Mouse (Mus musculus): ENCODE measurements at regions not wholly inside any gene's neighbourhood (a gene's known extent, or its start where the extent isn't known, plus 50 kb on each side); places are given as distances from the start of the nearest gene placed in this dataset.

DNA sequence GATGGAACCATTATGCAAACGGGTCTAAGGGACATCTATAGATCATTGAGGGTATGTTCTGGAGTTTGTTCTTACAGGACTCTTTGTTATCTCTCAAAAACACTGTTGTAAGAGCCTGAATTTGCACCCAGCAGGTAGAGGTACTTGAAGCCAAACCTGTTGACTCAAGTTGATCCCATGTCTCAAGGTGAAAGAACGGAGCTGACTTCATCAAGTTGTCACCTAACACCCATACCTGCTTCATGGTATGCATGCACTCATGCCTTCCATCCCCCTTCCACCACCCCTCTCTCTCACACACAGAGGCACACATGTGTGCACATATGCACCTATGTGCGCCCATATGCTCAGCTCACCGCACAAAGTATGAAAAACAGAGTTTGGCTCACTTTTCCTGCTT, 189.0 kb downstream of the Ttll7 start:
- no peak for DNase-seq

DNA sequence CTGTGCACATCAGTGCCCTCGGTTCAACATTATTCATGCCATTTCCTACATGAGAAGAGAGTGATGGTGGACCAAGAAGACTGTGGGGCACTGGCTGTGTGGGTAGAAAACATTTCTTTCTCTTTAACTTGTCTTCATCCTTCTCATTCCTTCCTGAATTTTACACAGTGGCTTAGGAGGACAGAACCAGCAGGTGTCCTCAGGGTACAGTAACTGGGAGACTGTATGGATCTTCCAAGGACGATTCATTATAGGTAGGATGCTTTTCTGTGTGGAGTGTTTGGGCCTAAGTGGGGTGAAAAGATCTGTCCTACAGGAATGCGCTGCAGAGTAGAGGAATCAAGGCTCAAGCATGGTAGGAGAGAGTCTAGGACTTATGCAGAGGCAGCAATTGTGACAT, 190.7 kb downstream of the Ttll7 start:
- DNase-seq = no peak

DNA sequence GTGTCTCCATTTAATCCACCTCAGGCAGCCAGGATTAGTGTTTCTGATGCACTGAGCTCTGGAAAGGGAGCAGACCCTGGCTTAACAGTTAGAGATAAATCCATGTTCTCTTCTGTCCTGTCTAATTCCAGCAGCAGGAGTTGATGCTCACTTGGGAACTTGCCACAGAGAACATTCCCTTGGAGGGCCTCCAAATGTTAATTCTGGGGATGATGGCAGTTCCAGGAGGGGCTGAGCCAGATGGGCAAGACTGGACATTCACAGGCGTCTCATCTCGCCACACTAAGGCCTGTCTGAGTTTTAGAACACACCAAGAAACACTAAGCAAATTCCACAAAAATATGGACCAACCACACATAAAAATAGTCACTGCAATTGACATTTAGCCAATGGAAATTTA, 194.5 kb downstream of the Ttll7 start:
- no peak for DNase-seq

DNA sequence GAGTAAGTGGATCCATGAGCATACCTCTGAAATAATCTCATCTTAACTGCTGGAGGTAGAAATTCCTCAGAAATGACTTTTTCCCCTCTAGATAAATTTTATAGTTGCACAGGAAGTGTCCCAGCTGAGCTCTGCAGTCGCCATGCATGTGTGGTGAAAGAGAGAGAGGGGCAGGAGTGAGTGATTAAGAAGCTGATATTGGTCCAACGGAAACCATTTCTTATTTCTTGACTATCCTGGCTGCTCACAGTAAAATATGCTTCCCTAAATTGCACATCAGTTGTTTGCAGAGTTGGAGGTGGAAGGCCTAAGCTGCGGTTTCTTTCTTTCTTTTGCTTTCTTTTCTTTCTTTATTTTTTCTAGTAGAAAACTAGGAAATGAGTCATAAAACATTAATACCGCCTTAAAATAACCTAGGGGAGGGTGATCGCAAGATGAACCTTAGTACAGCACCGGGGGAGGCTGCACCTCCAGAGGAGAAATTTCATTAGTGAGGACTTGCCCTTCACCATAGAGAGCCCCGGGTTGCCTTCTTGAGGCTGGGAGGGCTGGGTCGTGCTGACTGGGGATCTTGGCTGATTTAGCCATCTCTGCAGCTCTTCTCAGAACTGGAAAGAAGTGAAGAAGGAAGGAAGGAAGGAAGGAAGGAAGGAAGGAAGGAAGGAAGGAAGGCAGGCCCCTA, 202.1 kb downstream of the Ttll7 start:
- DNase-seq = no peak

DNA sequence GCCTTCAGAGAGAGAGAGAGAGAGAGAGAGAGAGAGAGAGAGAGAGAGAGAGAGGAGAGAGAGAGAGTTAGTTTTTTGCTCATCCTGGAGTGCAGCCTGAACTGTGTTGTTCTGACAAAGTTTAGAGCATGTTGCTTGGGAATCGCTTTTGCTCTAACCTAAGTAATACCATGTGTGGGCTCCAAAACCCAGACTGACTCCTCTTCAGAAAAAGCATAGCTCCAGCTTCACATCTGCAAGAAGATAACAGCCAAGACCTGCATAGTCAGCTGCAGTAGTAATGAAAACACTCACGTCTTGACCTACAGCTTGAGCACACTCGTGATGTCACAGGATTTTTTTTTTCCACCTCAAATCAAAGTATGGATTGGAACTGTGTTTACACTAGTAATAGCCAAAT, 205.7 kb downstream of the Ttll7 start:
- DNase-seq = no peak

DNA sequence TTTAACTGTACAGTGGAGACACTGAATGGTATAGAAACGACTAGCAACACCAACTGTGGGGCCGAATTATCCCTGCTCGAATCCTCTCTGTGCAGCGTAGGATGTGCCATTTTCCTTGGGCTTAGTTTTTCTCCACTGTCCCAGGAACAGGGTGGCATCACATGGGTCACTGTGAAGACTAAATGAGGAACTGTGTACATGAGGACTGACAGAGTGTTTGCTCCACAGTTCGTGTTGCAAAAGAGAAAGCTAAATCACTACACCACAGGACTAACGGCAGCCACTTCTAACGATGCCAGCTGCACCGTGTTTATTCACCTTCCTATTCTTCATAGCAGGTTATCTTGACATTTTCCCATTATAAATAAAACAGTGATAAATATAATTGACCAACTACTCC, 208.5 kb downstream of the Ttll7 start:
- DNase-seq = no peak

DNA sequence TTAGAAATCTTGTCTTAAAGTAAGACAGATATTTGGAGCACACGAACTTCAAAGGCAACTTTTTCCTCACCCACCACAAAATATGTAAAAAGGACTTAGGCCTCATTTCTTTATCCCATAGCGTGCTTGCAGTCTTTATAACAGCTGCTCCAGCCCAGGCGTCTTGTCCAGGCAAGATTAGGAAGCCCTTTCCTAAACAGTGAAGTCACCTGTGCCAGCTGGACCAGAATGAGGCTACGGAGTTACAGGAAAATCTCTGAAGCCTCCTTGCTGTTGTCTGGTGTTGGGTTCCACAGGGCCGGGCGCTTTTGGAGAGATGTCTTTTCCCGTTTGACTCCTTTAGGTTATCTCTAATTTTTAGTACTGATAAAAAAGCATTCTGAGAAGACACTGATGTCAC, 210.3 kb downstream of the Ttll7 start:
- no peak for DNase-seq

DNA sequence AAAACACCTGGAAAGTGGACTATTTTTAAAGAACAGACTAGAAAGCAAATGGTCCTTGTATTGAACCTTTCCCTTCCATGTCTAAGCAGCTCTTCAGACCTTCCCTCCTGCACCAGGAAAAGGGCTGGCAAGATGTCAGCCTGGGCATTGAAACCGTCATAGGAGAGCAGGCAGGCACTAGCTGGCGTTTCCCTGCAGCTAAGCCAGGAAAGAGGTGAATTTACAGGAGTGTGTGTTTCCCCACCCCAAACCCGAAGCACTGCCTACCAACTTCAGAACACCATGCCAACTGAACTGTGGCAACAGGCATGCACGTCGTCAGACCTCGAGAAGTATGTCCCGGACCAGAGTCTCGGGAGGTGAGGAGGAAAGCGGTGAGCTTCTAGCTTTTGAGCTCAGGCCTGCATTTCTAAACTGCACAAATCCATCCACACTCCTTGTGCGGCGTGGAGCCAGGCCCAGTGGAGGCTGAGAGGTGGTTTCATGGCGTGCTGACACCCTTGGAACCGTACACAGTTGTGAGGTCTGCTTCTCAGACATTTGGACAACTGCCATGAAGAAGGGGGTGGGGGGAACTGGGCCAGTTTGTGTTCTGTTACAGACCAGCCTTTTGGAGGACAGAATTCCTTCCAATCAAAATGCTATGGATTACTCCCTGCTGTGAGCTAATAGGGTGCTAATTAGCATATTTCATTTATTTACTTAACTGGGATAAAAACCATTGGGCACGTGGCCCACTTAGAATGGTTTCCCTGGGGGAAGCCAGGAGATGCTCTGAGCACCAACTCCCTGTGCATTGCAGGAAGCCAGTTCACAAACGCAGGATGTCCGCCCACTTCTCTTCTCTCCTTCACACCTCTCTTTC, 211.6 kb downstream of the Ttll7 start:
- no peak for DNase-seq

DNA sequence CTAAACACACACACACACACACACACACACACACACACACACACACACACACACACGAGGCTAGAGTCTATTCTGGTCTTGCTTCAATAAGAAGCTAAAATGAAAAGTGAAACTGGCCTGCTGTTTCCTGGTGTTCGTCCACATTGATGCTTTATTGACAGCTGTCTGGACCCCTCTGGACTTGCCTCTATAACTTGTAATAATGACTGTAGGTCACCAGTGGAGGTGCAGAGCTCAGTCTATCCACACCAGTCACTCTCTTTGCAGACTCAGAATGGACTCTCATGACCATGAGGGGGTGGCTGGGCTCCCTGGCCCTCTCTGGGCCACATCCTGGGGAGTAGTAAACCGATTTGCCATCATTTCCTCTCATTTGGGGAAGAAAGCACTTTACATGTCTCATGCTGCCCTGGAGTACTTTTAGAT, 212.3 kb downstream of the Ttll7 start:
- no peak for DNase-seq

DNA sequence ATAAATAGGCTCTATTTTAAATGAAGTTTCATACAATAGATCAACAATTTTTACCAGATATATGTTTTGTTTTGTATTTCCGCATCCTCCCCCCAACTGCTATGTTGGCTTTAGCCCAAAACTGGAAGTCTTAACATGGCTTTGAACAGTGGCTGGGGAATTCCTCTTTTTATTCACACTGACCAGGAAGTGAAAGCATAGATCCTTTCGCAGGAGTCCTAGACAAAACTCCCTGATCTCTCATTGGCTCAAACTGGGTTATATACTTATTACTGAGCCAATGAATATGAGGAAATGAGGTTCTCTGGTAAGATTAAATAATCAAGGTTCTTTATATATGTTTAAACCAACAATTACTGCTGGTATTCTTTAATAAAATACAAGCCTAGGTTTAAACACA, 218.8 kb downstream of the Ttll7 start:
- DNase-seq = no peak

DNA sequence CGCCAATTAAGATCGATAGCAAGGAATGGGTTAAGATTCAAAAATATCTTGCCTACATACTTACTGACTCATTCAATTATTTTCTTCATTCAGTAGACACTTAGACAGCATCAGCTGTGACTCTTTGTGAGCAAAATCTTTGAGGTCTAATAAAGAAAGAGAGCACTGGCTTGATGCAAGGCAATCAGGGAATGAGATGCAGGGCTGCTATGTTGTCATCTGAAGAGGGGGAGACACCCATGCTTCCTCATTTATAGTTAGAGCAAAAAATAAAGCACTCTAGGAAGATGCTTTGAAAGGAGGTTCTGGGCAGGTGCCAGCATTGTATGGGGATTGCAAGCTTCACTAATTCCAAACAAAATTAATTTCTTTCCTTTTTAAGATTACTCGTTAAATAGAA, 228.0 kb downstream of the Ttll7 start:
- DNase-seq = no peak

DNA sequence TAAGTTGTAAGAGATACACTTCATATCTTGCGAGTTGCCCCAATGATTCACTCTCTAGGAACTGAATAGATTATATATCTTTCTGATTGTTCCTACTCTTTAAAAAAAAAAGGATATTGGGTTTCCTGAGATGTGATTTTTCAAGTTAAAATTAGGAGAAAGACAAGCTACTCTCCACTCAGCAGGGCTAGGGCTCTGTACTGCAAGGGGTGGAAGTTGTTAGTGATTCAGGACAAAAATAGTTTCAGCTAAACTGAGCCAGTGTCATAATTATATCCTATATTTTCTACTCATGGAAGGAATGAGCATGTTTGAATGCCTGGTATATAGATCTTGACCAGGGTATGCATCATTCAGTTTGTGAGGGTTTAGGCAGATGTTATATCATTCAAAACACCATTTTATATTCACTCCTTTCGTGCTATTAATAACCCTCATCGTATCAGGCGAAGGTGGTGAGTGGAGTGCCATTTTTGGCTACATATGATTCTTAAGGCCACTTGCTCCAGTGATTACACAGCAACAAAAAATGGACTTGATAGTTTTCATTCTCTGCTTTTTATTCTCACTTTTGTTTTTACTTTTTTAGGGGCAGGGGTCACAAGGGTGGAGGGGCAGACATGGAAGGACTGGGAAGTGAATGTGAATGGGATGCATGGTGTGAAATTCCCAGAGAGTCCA, 228.7 kb downstream of the Ttll7 start:
- no peak for DNase-seq

DNA sequence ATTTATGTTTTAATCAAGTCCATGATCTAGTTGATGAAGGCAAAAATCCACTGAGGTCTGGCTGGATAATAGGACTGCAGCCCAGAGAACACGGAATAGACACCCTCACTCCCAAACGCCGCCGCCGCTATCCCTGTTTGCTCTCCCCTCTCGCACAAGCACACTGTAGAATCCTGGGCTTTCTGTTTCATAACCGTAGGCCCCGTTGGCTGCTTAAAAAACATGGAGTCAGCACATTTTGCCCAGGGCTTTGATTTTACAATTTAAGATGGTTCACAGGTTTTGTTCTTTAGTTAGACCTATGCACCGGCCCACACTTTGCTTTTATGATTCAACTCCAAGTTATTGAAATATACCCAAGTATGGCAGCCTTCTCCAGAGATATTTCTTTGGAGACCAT, 229.6 kb downstream of the Ttll7 start:
- DNase-seq = no peak

DNA sequence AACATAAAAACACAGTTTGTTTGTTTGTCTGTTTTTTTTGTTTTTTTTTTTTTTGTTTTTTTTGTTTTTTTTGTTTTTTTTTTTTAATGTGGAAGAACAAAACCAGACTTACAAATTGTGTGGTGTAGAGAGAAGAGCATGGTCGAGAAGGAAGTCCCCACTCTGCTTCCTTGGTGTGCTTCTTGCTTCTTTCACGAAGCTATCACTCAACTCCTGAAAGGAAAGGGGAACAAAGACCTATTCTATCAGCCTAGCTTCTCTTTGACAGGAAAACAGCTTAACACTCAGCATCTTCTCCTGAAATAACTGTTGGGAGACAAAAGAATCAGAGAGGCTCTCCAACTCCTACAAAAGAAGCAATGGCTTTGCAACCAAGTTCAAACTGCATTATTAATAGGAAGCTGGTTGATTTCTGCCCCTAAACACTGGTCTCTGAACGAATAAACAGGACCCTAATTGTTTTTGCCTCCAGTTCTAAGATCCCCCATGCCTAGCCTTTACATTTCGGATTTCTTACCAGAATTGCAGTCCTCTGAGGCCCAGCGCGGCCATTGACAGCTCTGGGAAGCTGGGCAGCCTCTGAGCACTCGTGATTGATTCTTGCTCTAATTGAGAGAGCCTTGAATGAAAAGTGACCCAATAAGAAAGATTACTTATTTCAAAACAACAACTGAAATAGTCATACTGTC, 230.2 kb downstream of the Ttll7 start:
- DNase-seq = no peak

DNA sequence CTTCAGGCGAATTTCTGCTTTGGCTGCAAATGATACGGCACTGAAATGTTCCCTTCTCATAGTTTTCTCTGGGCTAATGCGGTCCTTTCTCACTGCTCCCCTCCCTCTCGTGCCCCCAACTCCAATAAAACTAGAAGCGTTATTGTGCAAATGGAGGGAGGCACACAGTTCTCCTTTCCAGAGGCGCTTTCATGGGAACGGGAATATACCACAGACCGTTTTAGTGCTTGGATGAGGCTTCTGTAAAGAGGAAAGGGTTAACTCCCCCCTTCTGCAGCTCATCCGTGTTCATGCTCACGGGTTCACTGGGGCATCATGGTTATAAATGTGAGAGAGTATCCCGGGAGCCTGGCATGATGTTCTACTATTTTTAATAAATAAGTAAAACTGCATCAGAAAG, 231.2 kb downstream of the Ttll7 start:
- DNase-seq = no peak

DNA sequence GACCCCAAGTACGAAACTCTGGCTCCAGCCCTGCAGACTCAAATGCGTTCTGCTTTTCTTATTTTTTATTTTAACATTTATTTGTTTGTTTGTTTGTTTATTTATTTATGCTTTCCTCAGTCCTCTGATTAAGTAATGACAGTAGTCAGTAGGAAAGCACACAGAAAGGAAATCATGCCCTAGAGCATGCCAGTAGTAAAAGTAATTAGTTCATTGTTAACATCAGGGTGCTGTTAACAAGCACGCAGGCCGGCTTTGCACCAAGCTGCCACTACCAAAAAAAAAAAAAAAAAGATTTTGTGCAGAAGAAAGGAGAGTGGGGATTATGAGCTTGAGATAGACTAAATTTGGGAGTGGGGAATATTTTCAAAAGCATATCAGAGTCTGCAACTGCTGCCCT, 231.7 kb downstream of the Ttll7 start:
- no peak for DNase-seq

DNA sequence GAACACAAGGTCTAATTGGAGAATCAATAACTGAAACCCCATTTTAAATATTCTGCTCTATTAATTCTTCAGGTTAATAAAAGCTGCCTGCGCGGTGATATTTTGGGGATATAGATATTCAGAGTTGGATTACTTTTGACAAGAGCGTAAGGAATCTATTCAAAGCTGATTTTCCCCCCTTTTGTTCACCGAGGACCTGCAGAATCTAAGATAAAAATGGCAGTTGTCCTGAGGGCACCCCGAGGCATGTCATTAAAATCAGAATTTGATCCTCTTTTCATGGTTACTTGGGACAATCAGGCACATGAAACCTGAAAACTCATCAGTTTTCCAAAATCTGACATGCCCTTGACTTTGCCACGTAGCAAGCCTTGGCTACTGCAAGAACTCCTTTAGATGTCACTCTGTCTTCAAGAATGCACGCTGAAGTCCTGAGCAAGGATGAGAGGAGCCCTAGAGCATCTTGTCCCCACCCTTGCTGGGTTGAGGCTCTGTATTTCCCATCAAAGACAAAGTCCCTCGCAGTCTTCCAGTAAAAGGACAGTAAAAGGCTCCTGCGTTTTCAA, 232.5 kb downstream of the Ttll7 start:
- no peak for DNase-seq

DNA sequence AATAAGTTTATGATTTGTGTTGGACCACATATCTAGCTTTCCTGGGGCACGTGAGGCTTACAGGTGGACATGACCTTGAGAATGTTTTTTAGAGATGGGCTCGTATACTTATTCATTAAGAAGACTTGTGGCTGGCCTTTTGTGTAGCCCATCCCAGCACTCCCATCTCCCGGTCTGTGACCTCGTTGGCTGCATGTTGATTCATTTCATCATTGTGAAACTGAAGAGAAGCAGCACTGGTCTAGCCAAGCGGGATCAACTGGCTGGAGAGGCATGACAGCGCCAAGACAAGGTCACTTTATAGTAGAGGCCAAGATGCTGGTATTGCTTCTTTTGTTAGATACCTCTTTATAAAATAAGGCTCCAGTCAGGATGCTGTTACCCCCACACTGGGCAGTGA, 236.0 kb downstream of the Ttll7 start:
- no peak for DNase-seq

DNA sequence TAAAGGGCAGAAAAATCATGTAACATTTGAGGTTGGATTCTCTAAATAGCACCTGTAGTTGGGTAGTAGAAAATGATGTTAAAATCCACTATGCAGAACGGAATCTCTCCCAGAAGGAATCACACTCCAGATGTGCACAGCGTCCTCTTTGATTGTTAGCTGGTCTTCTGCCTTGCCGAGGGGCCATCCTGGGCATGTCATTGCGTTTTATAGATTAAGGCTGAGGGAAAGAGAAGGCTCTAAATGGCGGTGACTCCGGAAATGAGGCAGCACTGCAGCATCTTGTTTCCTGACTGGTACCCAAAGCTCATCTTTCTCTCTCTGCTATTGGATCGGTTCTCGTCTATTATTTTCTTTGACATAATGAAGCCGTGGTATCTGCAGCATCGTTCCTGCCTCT, 237.5 kb downstream of the Ttll7 start:
- no peak for DNase-seq

DNA sequence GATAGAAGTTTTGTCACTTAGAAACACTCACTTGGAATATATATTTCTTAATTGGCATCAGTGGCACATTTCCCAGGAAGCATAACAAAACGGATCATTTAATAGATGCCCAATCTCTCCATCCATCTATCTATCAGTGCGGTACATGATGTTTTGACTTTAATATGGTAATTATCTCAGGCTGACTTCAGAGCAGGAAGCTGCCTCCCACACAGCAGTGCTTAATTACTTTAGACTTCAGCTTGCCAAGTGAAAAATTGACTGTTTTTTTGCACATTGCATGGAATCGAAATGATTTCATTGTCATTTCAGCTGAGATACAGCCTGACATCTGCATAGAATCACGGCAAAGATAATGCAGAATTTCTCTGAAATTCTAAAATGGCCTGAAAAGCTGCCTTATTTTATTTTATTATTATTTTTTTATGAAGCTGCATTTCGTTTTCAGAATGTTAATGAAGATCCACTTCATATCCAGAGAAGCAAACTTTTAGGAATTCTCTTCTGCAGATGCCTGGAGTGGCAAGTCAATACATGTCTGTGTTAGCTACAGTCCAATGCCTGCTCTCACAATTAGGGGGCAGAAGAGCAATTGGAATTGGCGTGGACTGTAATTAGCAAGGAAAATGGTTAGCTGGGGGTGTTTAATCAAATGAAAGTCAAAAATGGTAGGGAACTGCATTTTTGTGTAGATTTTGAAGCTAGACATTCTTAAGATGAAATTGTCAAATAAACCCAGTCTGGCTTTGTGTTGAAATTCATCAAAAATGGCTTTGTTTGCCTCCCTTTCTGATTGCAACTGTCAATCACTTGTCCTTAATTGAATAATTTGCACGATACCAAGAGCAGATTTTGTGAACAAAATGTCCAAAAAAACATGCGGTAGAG, 240.3 kb downstream of the Ttll7 start:
- no peak for DNase-seq

DNA sequence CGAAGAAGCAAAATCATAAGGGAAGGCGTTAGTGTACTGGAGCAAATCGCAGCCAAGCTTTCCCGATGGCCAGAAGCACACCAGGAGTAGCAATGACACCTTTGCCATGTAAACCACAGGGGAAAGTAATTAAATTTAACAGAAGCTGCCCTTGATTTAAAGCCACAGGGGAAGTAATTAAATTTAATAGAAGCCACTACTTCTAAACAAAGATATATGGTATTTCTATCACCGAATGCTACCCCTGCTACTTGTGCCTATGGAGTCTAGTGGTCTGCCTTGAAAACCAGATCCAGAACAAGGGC, 240.9 kb downstream of the Ttll7 start:
- no peak for DNase-seq

DNA sequence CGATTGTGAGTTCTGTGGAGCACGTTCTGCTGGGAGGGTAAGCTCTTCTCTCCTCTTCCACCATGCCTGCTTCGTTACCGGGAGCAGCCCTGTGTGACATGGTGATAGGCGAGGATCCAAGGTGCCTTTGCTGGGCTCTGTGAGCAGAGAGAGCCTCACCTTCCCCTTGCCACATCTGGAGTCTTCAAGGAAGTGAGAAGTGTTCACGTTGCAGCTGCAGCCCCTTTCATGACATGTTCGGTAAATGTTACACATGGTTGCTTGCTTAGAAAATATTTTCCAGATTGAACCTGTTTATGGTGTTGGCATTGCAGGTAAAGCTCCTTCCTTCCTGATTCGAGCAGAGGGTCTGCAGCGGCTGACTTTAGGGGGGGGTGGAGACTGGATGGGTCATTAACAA, 244.0 kb downstream of the Ttll7 start:
- no peak for DNase-seq
